20 mouse cellular contexts compared by ENCODE assay signal in genomic region chr1:99369776-99370175, GRCm38 (mm10).
DNase-seq lines count a peak whose midpoint lies in the region; ATAC-seq and TF ChIP-seq lines count a peak whose summit lies in the region.
"Had no signal": no experiment of that assay in that cellular context is flagged by ENCODE, and none has a peak within 500 bp of the region (broad histone marks: within the 10 kb centered on the region; RNA-seq: fewer than 3 reads in every experiment).

No protein-coding gene starts in this region.

- no peak for TF ChIP-seq CTCF in brain, embryonic 14.5 days (IDR thresholded peaks at IDR 0.05; ENCODE audit: borderline replicate concordance, extremely low read depth, insufficient read depth, insufficient read length)

- no peaks in the 10 kb centered on the region for H3K4me1 ChIP-seq in forebrain, embryonic 14.5 days (ENCODE audit: control insufficient read depth, insufficient read depth, low read length)
- no peaks in the 10 kb centered on the region for H3K4me1 ChIP-seq in forebrain, embryonic 12.5 days
- H3K4me1 ChIP-seq: embryonic facial prominence, embryonic 12.5 days; neural tube, embryonic 13.5 days had no signal

- H3K9ac ChIP-seq in forebrain, embryonic 14.5 days (ENCODE audit: low read length) = no peak overlapping the region
- H3K9ac ChIP-seq in forebrain, embryonic 12.5 days = no peak overlapping the region
- H3K9ac ChIP-seq: embryonic facial prominence, embryonic 12.5 days; neural tube, embryonic 13.5 days had no signal

- no peak for TF ChIP-seq POLR2A in brain, embryonic 14.5 days (IDR thresholded peaks at IDR 0.05; ENCODE audit: borderline replicate concordance, extremely low read depth, insufficient read depth, insufficient read length, poor library complexity, severe bottlenecking)

- DNase-seq in forebrain, embryonic 14.5 days (ENCODE audit: low spot score) = peak; percentile 16
- DNase-seq in brain, embryonic 14.5 days (ENCODE audit: low read depth) = peak; percentile 37
- DNase-seq in cerebellum, postnatal 10 days = peak; percentile 67 to 85
- DNase-seq in layer of hippocampus, adult 8-10 months (ENCODE audit: low spot score in 2 of 2) = peak; percentile 7 to 28
- DNase-seq in embryo, embryonic 9.5 days (ENCODE audit: extremely low spot score) = no peak
- no peak for DNase-seq in testis, postnatal 14 days (ENCODE audit: low spot score)
- DNase-seq: adrenal gland, adult 8-10 months; kidney, adult 8-10 months; kidney, postnatal 25 days; lung, adult 18-20 months; right cerebral cortex, postnatal 25 days; thymus, postnatal 4 days had no signal

- ATAC-seq in forebrain, embryonic 14.5 days = no peak
- ATAC-seq in forebrain, embryonic 12.5 days (ENCODE audit: low FRiP score) = no peak
- no peak for ATAC-seq in megakaryocyte, adult 5-6 weeks (ENCODE audit: poor library complexity, severe bottlenecking)
- ATAC-seq: hindbrain, embryonic 16.5 days had no signal

- H3K4me3 ChIP-seq in forebrain, embryonic 14.5 days (ENCODE audit: low read depth, low read length) = no peak overlapping the region
- H3K4me3 ChIP-seq in forebrain, embryonic 12.5 days (replicated peaks) = no peak overlapping the region
- H3K4me3 ChIP-seq: embryonic facial prominence, embryonic 12.5 days; neural tube, embryonic 13.5 days had no signal

- H3K9me3 ChIP-seq in forebrain, embryonic 14.5 days (replicated peaks; ENCODE audit: control insufficient read depth, low read length) = no peaks in the 10 kb centered on the region
- H3K9me3 ChIP-seq in forebrain, embryonic 12.5 days = no peaks in the 10 kb centered on the region
- H3K9me3 ChIP-seq: embryonic facial prominence, embryonic 12.5 days had no signal

- 100% methylated on average over 1 of the region's 1 CpGs for WGBS in forebrain, embryonic 14.5 days
- WGBS in forebrain, embryonic 12.5 days = 89% methylated on average over 1 of the region's 1 CpGs

- no peaks in the 10 kb centered on the region for H3K27me3 ChIP-seq in forebrain, embryonic 14.5 days (replicated peaks; ENCODE audit: control insufficient read depth, insufficient read depth, low read length)
- no peaks in the 10 kb centered on the region for H3K27me3 ChIP-seq in forebrain, embryonic 12.5 days
- H3K27me3 ChIP-seq: CH12.LX; embryonic facial prominence, embryonic 12.5 days; neural tube, embryonic 13.5 days had no signal

- no peak overlapping the region for H3K27ac ChIP-seq in forebrain, embryonic 14.5 days (ENCODE audit: low read depth, low read length)
- H3K27ac ChIP-seq in forebrain, embryonic 12.5 days = no peak overlapping the region
- H3K27ac ChIP-seq: embryonic facial prominence, embryonic 12.5 days; neural tube, embryonic 13.5 days had no signal

- H3K4me2 ChIP-seq in forebrain, embryonic 14.5 days (ENCODE audit: low read length) = no peak overlapping the region
- H3K4me2 ChIP-seq in forebrain, embryonic 12.5 days = no peak overlapping the region
- H3K4me2 ChIP-seq: embryonic facial prominence, embryonic 12.5 days; heart, embryonic 11.5 days; midbrain, embryonic 11.5 days; neural tube, embryonic 13.5 days had no signal

- H3K36me3 ChIP-seq in forebrain, embryonic 14.5 days (ENCODE audit: control insufficient read depth, insufficient read depth, low read length) = no peaks in the 10 kb centered on the region
- no peaks in the 10 kb centered on the region for H3K36me3 ChIP-seq in forebrain, embryonic 12.5 days (replicated peaks)
- H3K36me3 ChIP-seq: embryonic facial prominence, embryonic 12.5 days; neural tube, embryonic 13.5 days had no signal

Comparison
In these comparisons a context has a peak if more than half of its experiments do, and no peak if none do; other contexts are left out.
1. DNase-seq: peak in forebrain, embryonic 14.5 days (single experiment), brain, embryonic 14.5 days (single experiment), cerebellum, postnatal 10 days (2 of 2) and layer of hippocampus, adult 8-10 months (2 of 2); none in embryo, embryonic 9.5 days (single experiment) and testis, postnatal 14 days (single experiment).